Mouse (Mus musculus) lung, postnatal 4 days (tissue): ENCODE measurements around the gene Tnf.

Experiments used
- DNase-seq, 2 experiments: peaks; one replicate each; pipeline ENCODE4 v3.0.0; 2021

Tnf gene

GRCm38 (mm10) chr17:35153077-35153476 is 48.7 kb downstream of the Tnf start:
- no peak for DNase-seq

GRCm38 (mm10) chr17:35152121-35152520 is 49.7 kb downstream of the Tnf start:
- DNase-seq = no peak
